Mouse (Mus musculus): ENCODE data around the gene Olfr1420.

DNA sequence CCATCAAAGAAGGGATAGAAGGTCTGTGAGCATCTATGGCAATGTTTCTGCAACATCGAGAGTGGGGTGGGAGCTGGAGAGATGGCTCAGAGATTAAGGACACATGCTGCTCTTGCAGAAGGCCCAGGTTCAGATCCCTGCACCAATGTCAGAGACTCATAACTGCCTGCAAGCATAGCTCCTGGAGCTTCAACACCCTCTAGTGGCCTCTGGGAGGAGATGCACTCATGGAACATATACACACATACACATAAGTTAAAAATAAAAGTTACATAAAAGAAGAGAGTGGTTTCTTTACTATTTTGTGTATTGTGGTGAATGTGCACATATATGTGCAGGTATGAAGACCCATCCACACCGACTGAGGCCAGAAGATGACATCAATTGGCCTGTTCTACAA is 18.5 kb upstream of the Olfr1420 start:
- TF ChIP-seq CTCF (IDR thresholded peaks at IDR 0.05; ENCODE audit: low read depth) (peak; percentile 33; the same call in 1 of the 2 replicates), EP300 (IDR thresholded peaks at IDR 0.05; ENCODE audit: low read depth) (no peak)
